Mouse (Mus musculus): Measurements from ENCODE around the gene Pck2.

The Pck2 gene

GRCm38 (mm10) chr14:55540067-55540786 is at the start of gene Pck2:
Gene Pck2 (plus strand): TSS chr14:55540266.
- DNase-seq (ENCODE audit: extremely low spot score, low spot score): peak; percentile 83

GRCm38 (mm10) chr14:55490361-55491201 is 49.5 kb upstream of the Pck2 start, which contains the start of gene Carmil3:
Gene Carmil3 (plus strand): TSS chr14:55490651.
- DNase-seq (ENCODE audit: extremely low spot score, low spot score): peak; percentile 79

GRCm38 (mm10) chr14:55491291-55491833 is 48.7 kb upstream of the Pck2 start:
- DNase-seq (ENCODE audit: extremely low spot score, low spot score): no peak

- no peak for DNase-seq (ENCODE audit: extremely low spot score, low spot score)
Measured at GRCm38 (mm10) chr14:55492103-55492502, 48.0 kb upstream of the Pck2 start.

- DNase-seq (ENCODE audit: extremely low spot score, low spot score): no peak
Measured at GRCm38 (mm10) chr14:55495509-55496240, 44.4 kb upstream of the Pck2 start.

GRCm38 (mm10) chr14:55496761-55497448 is 43.2 kb upstream of the Pck2 start:
- DNase-seq (ENCODE audit: extremely low spot score, low spot score): no peak

- peak; percentile 91 for DNase-seq (ENCODE audit: extremely low spot score, low spot score)
Measured at GRCm38 (mm10) chr14:55497449-55497821, 42.6 kb upstream of the Pck2 start.

- no peak for DNase-seq (ENCODE audit: extremely low spot score, low spot score)
Measured at GRCm38 (mm10) chr14:55505612-55506011, 34.5 kb upstream of the Pck2 start.

- no peak for DNase-seq (ENCODE audit: extremely low spot score, low spot score)
Measured at GRCm38 (mm10) chr14:55507801-55508200, 32.3 kb upstream of the Pck2 start.

GRCm38 (mm10) chr14:55509540-55509939 is 30.5 kb upstream of the Pck2 start:
- no peak for DNase-seq (ENCODE audit: extremely low spot score, low spot score)

GRCm38 (mm10) chr14:55510125-55510731 is 29.8 kb upstream of the Pck2 start, which contains the start of gene Cpne6:
Gene Cpne6 (plus strand): TSS chr14:55510445.
- DNase-seq (ENCODE audit: extremely low spot score, low spot score): no peak

GRCm38 (mm10) chr14:55511037-55511436 is 29.0 kb upstream of the Pck2 start:
- no peak for DNase-seq (ENCODE audit: extremely low spot score, low spot score)

- DNase-seq (ENCODE audit: extremely low spot score, low spot score): no peak
Measured at GRCm38 (mm10) chr14:55513927-55514326, 26.1 kb upstream of the Pck2 start.

GRCm38 (mm10) chr14:55515846-55516245 is 24.2 kb upstream of the Pck2 start:
- DNase-seq (ENCODE audit: extremely low spot score, low spot score): no peak

- peak; percentile 53 for DNase-seq (ENCODE audit: extremely low spot score, low spot score)
Measured at GRCm38 (mm10) chr14:55518897-55519296, 21.2 kb upstream of the Pck2 start.

GRCm38 (mm10) chr14:55519604-55520003 is 20.5 kb upstream of the Pck2 start:
- no peak for DNase-seq (ENCODE audit: extremely low spot score, low spot score)

- DNase-seq (ENCODE audit: extremely low spot score, low spot score): peak; percentile 51
Measured at GRCm38 (mm10) chr14:55520451-55521361, 19.4 kb upstream of the Pck2 start.

- DNase-seq (ENCODE audit: extremely low spot score, low spot score): no peak
Measured at GRCm38 (mm10) chr14:55524062-55524461, 16.0 kb upstream of the Pck2 start.

GRCm38 (mm10) chr14:55524785-55525184 is 15.3 kb upstream of the Pck2 start, which contains the start of gene Nrl:
Gene Nrl (minus strand): TSS chr14:55524981.
- DNase-seq (ENCODE audit: extremely low spot score, low spot score): no peak
